Mouse (Mus musculus) heart, adult 2 months (tissue): ENCODE results near the gene Lrrc75a.

Experiments
- CTCF ChIP-seq: fragments of 200-600 bp; IDR thresholded peaks from 2 replicates; pipeline ENCODE4 v1.8.1; 2022; ENCODE audit warnings: antibody characterized with exemption, mild to moderate bottlenecking, moderate library complexity
- EP300 ChIP-seq: fragments of 200-500 bp; IDR thresholded peaks from 2 replicates; pipeline ENCODE4 v1.6.1; 2011; ENCODE audit warnings: low read depth, low read length, control low read depth; ENCODE audit not compliant: insufficient read depth
- POLR2A ChIP-seq: fragments of 200-500 bp; IDR thresholded peaks from 2 replicates; pipeline ENCODE4 v1.6.1; 2011; ENCODE audit warnings: mild to moderate bottlenecking, low read depth, low read length, control low read depth; ENCODE audit not compliant: insufficient read depth

- TF ChIP-seq CTCF, result no peak
- no peak for TF ChIP-seq POLR2A
- no peak for TF ChIP-seq EP300
Measured at GRCm38 (mm10) chr11:62555896-62556412, 92.4 kb downstream of the Lrrc75a start.
